Mouse (Mus musculus) MEL (cell line): ENCODE results near the gene Skint9. TPM values are rescaled to one million over a fixed set of nuclear protein-coding genes. Genes with fewer than 3 reads are reported as not detected.
"Not testable (repeated sequence)": the region's sequence is repeated elsewhere in the genome, so short reads cannot be mapped to it uniquely, and the experiment has no call there.

Source experiments
- DNase-seq: peaks from one replicate; pipeline ENCODE4 v3.0.0; 2011; ENCODE audit warnings: low read depth, low spot score
- H3K27ac ChIP-seq: 2 replicates; pipeline ENCODE4 v1.5.1; 2012; ENCODE audit warnings: low read depth, mild to moderate bottlenecking, control low read depth, low read length, moderate library complexity; ENCODE audit not compliant: control insufficient read depth
- H3K27me3 ChIP-seq, 2 experiments: fragments of 150-350 bp in 1 of 2; sonication (generic) in 1 of 2; 2 replicates each; pipeline ENCODE4 v1.6.1; 2012; ENCODE audit warnings: low read length in 2 of 2, mild to moderate bottlenecking in 2 of 2, improper control_type of control experiment in 1 of 2, moderate library complexity in 1 of 2; ENCODE audit not compliant: insufficient read depth in 2 of 2, control insufficient read depth in 1 of 2
- H3K36me3 ChIP-seq, 2 experiments: 2 replicates each; pipeline ENCODE4 v1.6.1; 2012 to 2014; ENCODE audit warnings: low read length in 2 of 2, improper control_type of control experiment in 1 of 2, inconsistent platforms in 1 of 2, mild to moderate bottlenecking in 1 of 2; ENCODE audit not compliant: insufficient read depth in 2 of 2, control insufficient read depth in 1 of 2
- H3K4me1 ChIP-seq, 2 experiments: fragments of 150-350 bp in 1 of 2; sonication (generic) in 1 of 2; 2 replicates each; pipeline ENCODE4 v1.6.1; 2012; ENCODE audit warnings: low read length in 2 of 2, improper control_type of control experiment in 1 of 2, mild to moderate bottlenecking in 1 of 2; ENCODE audit not compliant: insufficient read depth in 2 of 2, control insufficient read depth in 1 of 2
- H3K4me3 ChIP-seq, 2 experiments: fragments of 150-350 bp in 1 of 2; sonication (generic) in 1 of 2; 2 replicates each; pipeline ENCODE4 v1.5.1; 2012; ENCODE audit warnings: low read depth in 2 of 2, low read length in 2 of 2, mild to moderate bottlenecking in 2 of 2, moderate library complexity in 2 of 2, control low read depth in 1 of 2, improper control_type of control experiment in 1 of 2; ENCODE audit not compliant: control insufficient read depth in 1 of 2, insufficient read depth in 1 of 2
- H3K79me2 ChIP-seq: 2 replicates; pipeline ENCODE4 v1.6.1; 2012; ENCODE audit warnings: mild to moderate bottlenecking, low read length, moderate library complexity; ENCODE audit not compliant: control insufficient read depth, poor library complexity, insufficient read depth
- H3K9ac ChIP-seq: 2 replicates; pipeline ENCODE4 v1.6.1; 2012; ENCODE audit warnings: low read depth, mild to moderate bottlenecking, control low read depth, low read length, moderate library complexity; ENCODE audit not compliant: control insufficient read depth, poor library complexity, severe bottlenecking
- H3K9me3 ChIP-seq: fragments of 150-350 bp; sonication (generic); replicated peaks from 2 replicates; pipeline ENCODE4 v1.6.1; 2012; ENCODE audit warnings: mild to moderate bottlenecking, low read length, improper control_type of control experiment, moderate library complexity; ENCODE audit not compliant: insufficient read depth
- BHLHE40 ChIP-seq: IDR thresholded peaks from 2 replicates; pipeline ENCODE4 v1.6.1; 2012; ENCODE audit warnings: low read depth, mild to moderate bottlenecking, inconsistent platforms, low read length, improper control_type of control experiment, borderline replicate concordance
- CHD1 ChIP-seq: IDR thresholded peaks from 2 replicates; pipeline ENCODE4 v1.6.1; 2012; ENCODE audit warnings: low read depth, mild to moderate bottlenecking, inconsistent platforms, low read length, improper control_type of control experiment
- CTCF ChIP-seq, 3 experiments: IDR thresholded peaks in 2 of 3; conservative IDR thresholded peaks in 1 of 3; 2 replicates each; pipeline ENCODE4 v1.5.1; 2011 to 2012; ENCODE audit warnings: low read length in 3 of 3, low read depth in 2 of 3, mild to moderate bottlenecking in 2 of 3, improper control_type of control experiment in 1 of 3, inconsistent platforms in 1 of 3, mixed read lengths in 1 of 3, moderate library complexity in 1 of 3; ENCODE audit not compliant: control insufficient read depth in 1 of 3, insufficient read depth in 1 of 3, poor library complexity in 1 of 3, severe bottlenecking in 1 of 3
- E2F4 ChIP-seq: IDR thresholded peaks from 2 replicates; pipeline ENCODE4 v1.6.1; 2011; ENCODE audit warnings: low read depth, low read length, improper control_type of control experiment, borderline replicate concordance
- ELF1 ChIP-seq: IDR thresholded peaks from 2 replicates; pipeline ENCODE4 v1.6.1; 2014; ENCODE audit warnings: low read depth, mild to moderate bottlenecking, inconsistent platforms, low read length, improper control_type of control experiment, moderate library complexity
- GATA1 ChIP-seq: IDR thresholded peaks from 2 replicates; pipeline ENCODE4 v1.6.1; 2011; ENCODE audit warnings: low read depth, low read length, improper control_type of control experiment
- HCFC1 ChIP-seq: IDR thresholded peaks from 2 replicates; pipeline ENCODE4 v1.6.1; 2012; ENCODE audit warnings: low read depth, mild to moderate bottlenecking, inconsistent platforms, low read length, improper control_type of control experiment, moderate library complexity
- MEF2A ChIP-seq: IDR thresholded peaks from 2 replicates; pipeline ENCODE4 v1.6.1; 2014; ENCODE audit warnings: low read depth, mild to moderate bottlenecking, inconsistent platforms, low read length, improper control_type of control experiment; ENCODE audit not compliant: poor library complexity, insufficient replicate concordance, severe bottlenecking; ENCODE audit errors: extremely low read depth
- MYB ChIP-seq: IDR thresholded peaks from 2 replicates; pipeline ENCODE4 v1.6.1; 2011; ENCODE audit warnings: mild to moderate bottlenecking, low read depth, low read length, improper control_type of control experiment
- MYC ChIP-seq: IDR thresholded peaks from 2 replicates; pipeline ENCODE4 v1.6.1; 2011; ENCODE audit warnings: low read depth, mild to moderate bottlenecking, low read length, improper control_type of control experiment, moderate library complexity
- TBP ChIP-seq: IDR thresholded peaks from 2 replicates; pipeline ENCODE4 v1.8.0; 2011; ENCODE audit warnings: low read depth, low read length, improper control_type of control experiment
- ZNF384 ChIP-seq: IDR thresholded peaks from 2 replicates; pipeline ENCODE4 v1.6.1; 2012; ENCODE audit warnings: low read depth, mild to moderate bottlenecking, inconsistent platforms, low read length, improper control_type of control experiment
- polyA plus RNA-seq, 2 experiments: library from polyadenylated mRNA; stranded (reverse) in 1 of 2; unstranded in 1 of 2; fragments of >175 nt in 1 of 2; fragments of >200 nt in 1 of 2; gene quantifications; 2 replicates each; pipeline versions ENCODE4 v1.2.1 to v1.2.4; 2012; ENCODE audit warnings: low replicate concordance in 2 of 2, low read depth in 1 of 2; ENCODE audit not compliant: insufficient read length in 2 of 2, insufficient read depth in 1 of 2, missing spikeins in 1 of 2
- total RNA-seq: library from RNA; depleted of rRNA; stranded (reverse); fragments of 300-350 nt; gene quantifications from 2 replicates; pipeline ENCODE4 v1.2.3, GENCODE M21; 2012; rRNA removed

Gene Skint9
- total RNA-seq (not detected in 2 replicates), polyA plus RNA-seq (not detected)

DNA sequence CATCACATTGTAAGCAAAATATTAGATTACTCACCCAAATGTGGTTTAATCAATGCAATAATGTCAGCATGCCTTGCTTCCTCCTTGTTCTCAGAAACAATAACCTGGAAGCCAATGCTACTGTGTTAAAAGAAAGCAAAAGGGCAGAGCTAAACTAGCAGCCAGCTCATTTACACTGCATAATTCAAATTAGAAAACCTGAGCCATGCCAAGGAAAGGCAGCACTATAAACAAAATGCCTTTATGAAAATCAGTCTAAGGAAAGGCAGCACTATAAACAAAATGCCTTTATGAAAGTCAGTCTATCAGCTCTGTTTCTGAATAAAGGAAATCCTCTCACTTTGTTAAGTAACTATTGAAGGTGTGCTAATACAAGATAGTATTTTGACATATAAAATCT, at the start of gene Skint9:
Gene Skint9 (minus strand): TSS at position 101 of the 400 bp plus-strand sequence.
- no peaks in the 10 kb centered on the region for H3K36me3 ChIP-seq
- no peaks in the 10 kb centered on the region for H3K4me1 ChIP-seq
- H3K9me3 ChIP-seq: no peaks in the 10 kb centered on the region
- H3K4me3 ChIP-seq: no peak within 1 kb of the TSS
- DNase-seq: no peak
- no peaks in the 10 kb centered on the region for H3K79me2 ChIP-seq
- no peak within 1 kb of the TSS for H3K27ac ChIP-seq
- no peaks in the 10 kb centered on the region for H3K27me3 ChIP-seq
- TF ChIP-seq GATA1 (no peak), E2F4 (no peak), ZNF384 (no peak), CHD1 (no peak), MYC (no peak)
- H3K9ac ChIP-seq: no peak within 1 kb of the TSS

DNA sequence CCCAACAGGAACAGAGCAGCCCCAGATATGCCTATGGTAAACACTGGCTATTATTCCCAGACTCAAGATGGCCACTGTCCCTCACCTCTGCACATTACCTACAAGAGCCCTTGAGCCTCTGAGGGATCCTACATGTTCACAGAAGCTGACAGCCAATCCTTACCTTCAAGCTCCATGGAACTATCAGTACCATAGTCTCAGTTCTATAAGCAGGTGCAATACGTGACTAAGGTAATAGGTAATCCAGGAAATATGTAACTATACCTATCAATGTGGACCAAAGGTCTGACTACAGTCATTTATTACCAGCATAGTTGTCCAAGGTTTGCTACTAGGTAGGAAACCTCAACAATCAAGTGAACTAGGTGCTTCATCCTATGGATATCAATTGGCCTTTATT, 1.1 kb downstream of the Skint9 start:
- DNase-seq: no peak
- no peaks in the 10 kb centered on the region for H3K4me1 ChIP-seq
- H3K36me3 ChIP-seq: no peaks in the 10 kb centered on the region
- no peaks in the 10 kb centered on the region for H3K27me3 ChIP-seq
- no peak overlapping the region for H3K4me3 ChIP-seq
- H3K79me2 ChIP-seq: no peaks in the 10 kb centered on the region
- no peak for TF ChIP-seq TBP
- TF ChIP-seq BHLHE40: no peak
- H3K9me3 ChIP-seq: no peaks in the 10 kb centered on the region
- no peak overlapping the region for H3K9ac ChIP-seq
- H3K27ac ChIP-seq: no peak overlapping the region

DNA sequence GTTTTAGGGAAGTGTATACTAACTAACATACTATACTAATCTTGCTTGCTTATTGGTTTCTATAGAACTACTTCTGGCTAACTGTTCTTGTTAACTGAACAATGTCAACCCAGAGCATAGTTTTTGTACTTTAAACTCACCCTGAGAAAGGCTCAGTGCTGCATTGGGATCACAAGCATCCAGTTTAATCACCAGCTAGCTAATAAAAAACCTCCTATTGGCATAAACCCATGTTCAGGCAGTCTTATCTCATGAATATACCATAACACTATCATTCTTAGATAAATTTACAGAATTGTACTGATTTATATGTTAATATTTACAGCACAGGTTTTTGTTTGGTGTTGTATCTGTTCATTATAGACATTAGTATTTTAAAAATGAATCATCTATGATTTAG, 1.6 kb downstream of the Skint9 start:
- DNase-seq: no peak
- no peak overlapping the region for H3K9ac ChIP-seq
- H3K9me3 ChIP-seq: no peaks in the 10 kb centered on the region
- no peak overlapping the region for H3K4me3 ChIP-seq
- H3K79me2 ChIP-seq: no peaks in the 10 kb centered on the region
- H3K27ac ChIP-seq: no peak overlapping the region
- no peaks in the 10 kb centered on the region for H3K36me3 ChIP-seq
- H3K27me3 ChIP-seq: no peaks in the 10 kb centered on the region
- H3K4me1 ChIP-seq: no peaks in the 10 kb centered on the region
- TF ChIP-seq CTCF (IDR thresholded peaks at IDR 0.05 in 2 of 3, conservative IDR thresholded peaks at IDR 0.05 in 1 of 3; ENCODE audit: control insufficient read depth in 1 of 3, insufficient read depth in 1 of 3, low read depth in 2 of 3, low read length in 3 of 3, poor library complexity in 1 of 3, severe bottlenecking in 1 of 3): no peak
- TF ChIP-seq MEF2A: no peak
- TF ChIP-seq MYB: no peak
- no peak for TF ChIP-seq ELF1
- no peak for TF ChIP-seq HCFC1

DNA sequence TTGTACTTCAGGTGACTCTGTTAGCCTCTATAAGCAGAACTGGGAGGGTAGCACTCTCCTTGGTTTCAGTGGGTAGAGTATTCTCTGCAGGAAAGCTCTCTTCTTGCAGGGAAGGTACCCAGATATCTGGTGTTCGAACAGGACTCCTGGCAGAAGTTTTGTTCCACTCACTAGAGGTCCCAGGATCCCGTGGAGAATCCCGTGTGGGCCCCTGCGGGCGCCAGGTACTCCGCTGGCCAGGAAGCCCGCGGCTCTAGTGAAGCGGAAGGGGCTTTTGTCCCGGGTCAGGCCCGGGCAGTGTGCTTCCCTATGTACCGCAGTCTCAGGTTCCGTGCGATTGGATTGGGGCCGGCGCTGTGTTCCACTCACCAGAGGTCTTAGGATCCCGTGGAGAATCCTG, 84.7 kb downstream of the Skint9 start:
- not testable (repeated sequence) for H3K9ac ChIP-seq, H3K79me2 ChIP-seq, H3K36me3 ChIP-seq, H3K4me1 ChIP-seq, H3K27ac ChIP-seq, H3K9me3 ChIP-seq, DNase-seq, H3K4me3 ChIP-seq, H3K27me3 ChIP-seq
